Mouse (Mus musculus) thymus, adult 2 months (tissue): ENCODE results near the gene Mgat1. TPM values are rescaled to one million over a fixed set of nuclear protein-coding genes. Genes with fewer than 3 reads are reported as not detected.

ENCODE experiments used
- DNase-seq: peaks from one replicate; pipeline ENCODE4 v3.0.0; 2021
- H3K27ac ChIP-seq: fragments of 200-500 bp; 2 replicates; pipeline ENCODE4 v1.5.1; 2012; ENCODE audit warnings: low read length, control low read depth; ENCODE audit not compliant: control insufficient read depth, insufficient read depth
- H3K27me3 ChIP-seq: fragments of 200-500 bp; 2 replicates; pipeline ENCODE4 v1.6.1; 2012; ENCODE audit warnings: mild to moderate bottlenecking, low read length, moderate library complexity, mixed read lengths; ENCODE audit not compliant: control insufficient read depth, insufficient read depth
- H3K36me3 ChIP-seq: fragments of 200-500 bp; 2 replicates; pipeline ENCODE4 v1.6.1; 2012; ENCODE audit warnings: mild to moderate bottlenecking, low read length, moderate library complexity; ENCODE audit not compliant: control insufficient read depth, insufficient read depth
- H3K4me1 ChIP-seq: fragments of 200-500 bp; replicated peaks from 2 replicates; pipeline ENCODE4 v1.6.1; 2012; ENCODE audit warnings: low read length; ENCODE audit not compliant: control insufficient read depth, insufficient read depth
- H3K4me3 ChIP-seq: fragments of 200-500 bp; 2 replicates; pipeline ENCODE4 v1.5.1; 2012; ENCODE audit warnings: mild to moderate bottlenecking, low read length, control low read depth, moderate library complexity; ENCODE audit not compliant: control insufficient read depth, insufficient read depth
- CTCF ChIP-seq: fragments of 200-500 bp; IDR thresholded peaks from 2 replicates; pipeline ENCODE4 v1.5.1; 2012; ENCODE audit warnings: mild to moderate bottlenecking, control low read depth, low read length, moderate library complexity, borderline replicate concordance; ENCODE audit not compliant: control insufficient read depth, poor library complexity, insufficient read depth; ENCODE audit errors: extremely low read depth
- POLR2A ChIP-seq: fragments of 200-500 bp; IDR thresholded peaks from 2 replicates; pipeline ENCODE4 v1.6.1; 2012; ENCODE audit warnings: mild to moderate bottlenecking, low read length, control low read depth, moderate library complexity; ENCODE audit not compliant: control insufficient read depth, poor library complexity, insufficient read depth; ENCODE audit errors: extremely low read depth
- WGBS: fragments of 180-500 bp; shearing (Covaris S2); methylation state at CpG from one replicate; pipeline ENCODE4 v1.1.7; 2018; 5-methylcytosine and 5-hydroxymethylcytosine counted together
- polyA plus RNA-seq: library from polyadenylated mRNA; depleted of rRNA; stranded (reverse); fragments of >200 nt; gene quantifications from 2 replicates; pipeline ENCODE4 v1.2.3, GENCODE M21; 2012

Gene Mgat1
- polyA plus RNA-seq, 1 experiment: 378 TPM

DNA sequence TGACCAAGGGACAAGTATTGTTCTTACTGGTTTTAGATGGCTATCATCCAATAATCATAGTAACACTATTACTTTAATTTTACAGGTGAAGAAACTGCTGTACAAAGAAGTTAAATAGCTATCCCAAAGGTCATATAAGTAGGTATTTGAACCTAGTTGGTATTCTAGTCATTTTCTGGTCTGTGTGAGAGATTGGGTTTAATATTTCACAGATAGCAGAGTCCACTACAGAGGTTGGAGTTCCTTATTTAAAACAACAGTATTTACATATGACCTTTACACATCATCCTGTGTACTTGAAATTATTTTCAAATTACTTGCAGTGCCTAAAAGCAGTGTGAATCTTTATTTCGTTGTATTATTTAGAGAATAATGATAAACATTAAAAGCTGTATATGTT lies 30.5 kb upstream of the Mgat1 start:
- H3K27me3 ChIP-seq: no peaks in the 10 kb centered on the region
- peaks cover 46% of the 10 kb centered on the region for H3K36me3 ChIP-seq
- H3K4me3 ChIP-seq: no peak overlapping the region
- 100% methylated on average over 1 of the region's 1 CpGs for WGBS
- TF ChIP-seq CTCF: no peak
- no peak for TF ChIP-seq POLR2A
- no peak overlapping the region for H3K27ac ChIP-seq
- DNase-seq: no peak
- no peaks in the 10 kb centered on the region for H3K4me1 ChIP-seq

DNA sequence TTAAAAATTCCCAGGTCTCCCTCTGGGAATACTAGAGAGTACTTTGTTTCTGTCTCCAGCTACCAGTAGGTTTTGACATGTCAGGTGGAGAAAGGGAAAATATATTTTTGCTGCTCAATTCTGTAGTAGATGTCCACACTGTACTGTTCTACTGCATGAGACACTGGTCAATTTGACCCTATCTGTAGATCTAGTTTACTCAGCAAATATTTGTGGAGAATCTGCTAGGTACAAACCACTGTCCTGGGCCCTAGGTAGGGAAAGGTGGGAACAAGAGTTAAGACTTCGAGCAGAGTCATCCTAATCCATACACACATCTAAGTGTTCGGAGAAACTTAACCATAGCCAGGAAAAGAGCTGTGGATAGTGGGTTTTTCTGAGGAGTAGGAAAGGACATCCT lies 24.7 kb upstream of the Mgat1 start:
- no peak for TF ChIP-seq POLR2A
- TF ChIP-seq CTCF: no peak
- peaks cover 33% of the 10 kb centered on the region for H3K36me3 ChIP-seq
- no peaks in the 10 kb centered on the region for H3K27me3 ChIP-seq
- 96% methylated on average over 2 of the region's 2 CpGs for WGBS
- no peak overlapping the region for H3K4me3 ChIP-seq
- no peak overlapping the region for H3K27ac ChIP-seq
- DNase-seq: no peak
- no peaks in the 10 kb centered on the region for H3K4me1 ChIP-seq

- no peak for DNase-seq
- TF ChIP-seq CTCF (no peak), POLR2A (no peak)
- Histone ChIP-seq H3K27ac (no peak overlapping the region), H3K4me3 (no peak overlapping the region), H3K27me3 (no peaks in the 10 kb centered on the region), H3K4me1 (no peaks in the 10 kb centered on the region), H3K36me3 (no peaks in the 10 kb centered on the region)
- WGBS: 45% methylated on average over 1 of the region's 1 CpGs
These were observed 19.5 kb upstream of the Mgat1 start for GRCm38 (mm10) chr11:49224455-49224854.

DNA sequence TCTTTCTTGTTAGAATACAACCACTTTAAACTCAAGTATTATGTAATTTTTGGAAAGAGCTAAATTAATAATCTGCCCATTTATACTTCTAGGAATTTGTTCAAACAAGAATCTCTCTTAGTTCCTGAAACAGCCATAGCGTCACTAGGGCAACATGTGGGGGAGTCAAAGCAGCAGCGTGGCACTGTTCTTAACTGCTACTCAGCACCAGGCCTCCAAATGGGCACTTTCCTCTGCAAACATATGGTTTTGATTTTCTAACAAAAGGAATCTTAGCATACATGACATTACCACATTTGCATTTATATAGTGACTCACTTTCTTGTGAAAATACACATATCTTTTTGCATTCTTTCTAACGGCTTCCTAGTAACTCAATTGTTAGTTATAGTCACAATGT lies 11.2 kb upstream of the Mgat1 start:
- 88% methylated on average over 3 of the region's 3 CpGs for WGBS
- no peak for TF ChIP-seq CTCF
- no peak for TF ChIP-seq POLR2A
- Histone ChIP-seq H3K4me3 (no peak overlapping the region), H3K4me1 (no peaks in the 10 kb centered on the region), H3K27me3 (no peaks in the 10 kb centered on the region), H3K36me3 (no peaks in the 10 kb centered on the region), H3K27ac (no peak overlapping the region)
- DNase-seq: no peak

DNA sequence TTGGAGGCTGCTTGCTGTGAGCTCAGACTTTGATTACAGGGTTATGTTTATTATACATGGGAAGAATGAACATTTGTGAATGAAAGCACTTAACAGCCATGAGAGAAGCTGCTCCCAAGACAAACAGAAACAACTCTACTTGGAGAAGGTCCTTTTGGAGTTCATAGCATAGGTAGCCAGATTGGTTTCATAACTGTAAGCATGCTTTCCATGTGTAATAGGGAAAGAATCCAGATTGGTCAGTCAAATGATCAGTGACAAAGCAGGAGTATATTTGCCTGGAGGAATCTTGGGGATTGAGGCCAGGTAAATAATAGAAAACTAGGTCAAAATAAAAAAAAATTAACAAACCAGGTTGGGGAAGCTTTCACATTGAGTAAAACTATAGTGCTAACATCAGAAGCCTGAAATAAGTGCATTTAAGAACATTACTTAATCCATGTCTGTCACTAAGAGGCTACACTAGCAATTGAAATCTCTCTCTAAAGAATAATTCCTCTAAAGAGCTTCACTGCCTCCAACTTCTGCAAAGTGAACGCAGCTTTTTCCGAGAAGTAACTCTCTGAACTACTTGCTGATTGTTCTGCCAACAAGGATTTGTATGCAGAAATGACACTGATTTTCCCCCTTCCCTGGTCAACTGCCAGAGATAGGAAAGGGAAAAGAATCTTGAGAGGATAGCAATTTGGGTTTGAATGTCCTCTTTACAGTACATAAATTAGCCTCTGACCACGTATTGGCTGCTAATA lies 8.4 kb upstream of the Mgat1 start:
- no peak overlapping the region for H3K4me3 ChIP-seq
- H3K36me3 ChIP-seq: no peaks in the 10 kb centered on the region
- no peak for TF ChIP-seq CTCF
- no peak for TF ChIP-seq POLR2A
- H3K27me3 ChIP-seq: no peaks in the 10 kb centered on the region
- no peak overlapping the region for H3K27ac ChIP-seq
- no peaks in the 10 kb centered on the region for H3K4me1 ChIP-seq
- no peak for DNase-seq
- 80% methylated on average over 3 of the region's 3 CpGs for WGBS

DNA sequence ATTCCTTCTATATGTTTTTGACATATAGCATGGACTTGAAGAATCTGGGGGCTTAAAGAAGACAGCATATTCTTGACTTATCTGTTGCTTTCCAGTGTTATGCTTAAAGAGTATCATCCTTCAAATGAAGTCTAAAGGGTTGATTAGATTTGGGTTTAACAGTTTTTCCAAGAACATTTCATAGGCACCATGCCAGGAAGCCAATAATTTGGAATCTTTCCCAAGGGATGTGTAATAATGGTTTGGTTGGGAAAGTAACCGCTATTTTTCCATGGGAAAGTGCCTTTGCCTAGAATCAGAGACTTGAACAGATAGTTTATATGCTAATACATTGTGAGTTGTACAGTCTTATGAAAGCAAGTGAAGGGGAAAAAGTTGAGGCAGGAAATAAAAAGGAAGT lies 7.1 kb upstream of the Mgat1 start:
- DNase-seq: no peak
- TF ChIP-seq POLR2A (no peak), CTCF (no peak)
- H3K27ac ChIP-seq: no peak overlapping the region

GRCm38 (mm10) chr11:49237532-49237931 lies 6.5 kb upstream of the Mgat1 start:
- DNase-seq: no peak
- Histone ChIP-seq H3K4me3 (no peak overlapping the region), H3K4me1 (no peaks in the 10 kb centered on the region), H3K36me3 (no peaks in the 10 kb centered on the region), H3K27me3 (no peaks in the 10 kb centered on the region), H3K27ac (no peak overlapping the region)
- TF ChIP-seq CTCF (no peak), POLR2A (no peak)
- 88% methylated on average over 2 of the region's 2 CpGs for WGBS

More for the DNA sequence above, 7.1 kb upstream of the Mgat1 start:
- Histone ChIP-seq H3K27me3 (no peaks in the 10 kb centered on the region), H3K4me1 (no peaks in the 10 kb centered on the region), H3K4me3 (no peak overlapping the region), H3K36me3 (no peaks in the 10 kb centered on the region)
- 96% methylated on average over 1 of the region's 1 CpGs for WGBS
